Mouse (Mus musculus): ENCODE results near the gene Gm42688.

DNA sequence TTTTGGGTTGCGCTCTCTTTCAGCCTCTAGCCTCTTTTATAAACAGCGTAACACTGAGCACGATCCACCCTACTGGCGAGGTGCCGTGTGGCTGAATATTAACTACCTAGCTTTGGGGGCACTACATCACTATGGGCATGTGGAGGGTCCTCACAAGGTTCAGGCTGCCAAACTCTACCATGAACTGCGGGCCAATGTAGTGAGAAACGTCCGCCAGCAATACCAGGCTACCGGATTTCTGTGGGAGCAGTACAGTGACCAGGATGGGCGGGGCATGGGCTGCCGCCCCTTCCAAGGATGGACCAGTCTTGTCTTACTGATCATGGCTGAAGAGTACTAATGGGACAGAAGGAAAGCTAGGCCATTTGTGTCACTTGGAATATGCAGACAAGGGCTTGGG lies 17.0 kb downstream of the Gm42688 start:
- no peak for TF ChIP-seq CTCF (IDR thresholded peaks at IDR 0.05)
- TF ChIP-seq EP300 (IDR thresholded peaks at IDR 0.05): no peak
